Mouse (Mus musculus) CH12.LX (cell line): ENCODE data around the gene Plekha5.

ENCODE experiments used
- CHD2 ChIP-seq: IDR thresholded peaks from 2 replicates; pipeline ENCODE4 v1.6.1; 2011; ENCODE audit warnings: low read length, improper control_type of control experiment
- CTCF ChIP-seq, 2 experiments: IDR thresholded peaks in 1 of 2; conservative IDR thresholded peaks in 1 of 2; 2 replicates each; pipeline ENCODE4 v1.5.1; 2011 to 2012; ENCODE audit warnings: low read depth in 2 of 2, low read length in 2 of 2, improper control_type of control experiment in 1 of 2, inconsistent platforms in 1 of 2, mild to moderate bottlenecking in 1 of 2, moderate library complexity in 1 of 2
- MAZ ChIP-seq: IDR thresholded peaks from 2 replicates; pipeline ENCODE4 v1.6.1; 2012; ENCODE audit warnings: low read depth, mild to moderate bottlenecking, inconsistent platforms, low read length, improper control_type of control experiment, moderate library complexity
- MYC ChIP-seq: IDR thresholded peaks from 2 replicates; pipeline ENCODE4 v1.6.1; 2011; ENCODE audit warnings: low read depth, mild to moderate bottlenecking, improper control_type of control experiment, low read length
- POLR2A ChIP-seq: IDR thresholded peaks from 2 replicates; pipeline ENCODE4 v1.6.1; 2011; ENCODE audit warnings: low read depth, mild to moderate bottlenecking, improper control_type of control experiment, low read length
- USF1 ChIP-seq: IDR thresholded peaks from 2 replicates; pipeline ENCODE4 v1.6.1; 2014; ENCODE audit warnings: low read depth, mild to moderate bottlenecking, inconsistent platforms, low read length, improper control_type of control experiment
- ZC3H11A ChIP-seq: IDR thresholded peaks from 2 replicates; pipeline ENCODE4 v1.6.1; 2012; ENCODE audit warnings: low read depth, mild to moderate bottlenecking, inconsistent platforms, low read length, improper control_type of control experiment
- ZKSCAN1 ChIP-seq: IDR thresholded peaks from 2 replicates; pipeline ENCODE4 v1.6.1; 2012; ENCODE audit warnings: low read depth, inconsistent platforms, low read length, improper control_type of control experiment, borderline replicate concordance

DNA sequence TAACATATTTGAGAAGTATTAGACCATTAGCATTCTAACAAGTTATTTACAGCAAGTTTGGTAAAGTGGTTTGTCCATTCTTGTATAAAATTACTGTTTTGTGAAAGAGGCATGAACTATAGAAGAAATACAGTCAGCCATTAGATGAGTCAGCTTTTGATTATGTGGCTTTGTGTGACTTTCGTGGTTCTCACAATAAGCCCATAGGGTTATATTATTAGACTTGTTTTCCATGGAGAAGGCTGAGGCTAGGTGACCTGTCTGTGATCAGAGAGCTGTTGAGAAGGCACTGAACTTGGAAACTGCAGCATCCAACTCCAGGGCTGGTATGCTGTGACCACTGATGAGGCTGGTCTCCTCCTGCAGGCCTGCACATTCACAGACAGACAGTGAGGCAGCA is 88.2 kb downstream of the Plekha5 start:
- TF ChIP-seq CTCF (conservative IDR thresholded peaks at IDR 0.05 in 1 of 2, IDR thresholded peaks at IDR 0.05 in 1 of 2; ENCODE audit: low read depth in 2 of 2, low read length in 2 of 2) (no peak), POLR2A (no peak), ZKSCAN1 (no peak), ZC3H11A (no peak), CHD2 (no peak), MYC (no peak), USF1 (no peak), MAZ (no peak)
